Mouse (Mus musculus) CH12.LX (cell line): Measurements from ENCODE around the gene Kctd17. TPM values are rescaled to one million over a fixed set of nuclear protein-coding genes. Genes with fewer than 3 reads are reported as not detected.

Experiments used
- DNase-seq: peaks from one replicate; pipeline ENCODE4 v3.0.0-alpha.2; 2013; ENCODE audit errors: extremely low read depth
- H3K27ac ChIP-seq: 2 replicates; pipeline ENCODE4 v1.5.1; 2012; ENCODE audit warnings: low read depth, mild to moderate bottlenecking, control low read depth, moderate library complexity; ENCODE audit not compliant: insufficient read depth
- H3K27me3 ChIP-seq: replicated peaks from 2 replicates; pipeline ENCODE3; 2012; ENCODE audit warnings: inconsistent platforms
- H3K36me3 ChIP-seq, 2 experiments: replicated peaks in 1 of 2; 2 replicates each; pipeline versions ENCODE3 to v1.6.1; 2012; ENCODE audit warnings: inconsistent platforms in 1 of 2, low read length in 1 of 2, mild to moderate bottlenecking in 1 of 2, mixed read lengths in 1 of 2, moderate library complexity in 1 of 2; ENCODE audit not compliant: control insufficient read depth in 1 of 2, insufficient read depth in 1 of 2
- H3K4me1 ChIP-seq, 2 experiments: 2 replicates each; pipeline ENCODE4 v1.6.1; 2012; ENCODE audit warnings: inconsistent platforms in 1 of 2, moderate library complexity in 1 of 2; ENCODE audit not compliant: insufficient read depth in 2 of 2, control insufficient read depth in 1 of 2
- H3K4me2 ChIP-seq: 2 replicates; pipeline ENCODE4 v1.6.1; 2012; ENCODE audit warnings: low read depth, mild to moderate bottlenecking, control low read depth; ENCODE audit not compliant: poor library complexity, insufficient read depth, severe bottlenecking
- H3K4me3 ChIP-seq, 3 experiments: fragments of 150-350 bp in 1 of 3; sonication (generic) in 1 of 3; replicated peaks in 1 of 3; 2 replicates each; pipeline versions ENCODE3 to v1.5.1; 2011 to 2012; ENCODE audit warnings: low read depth in 2 of 3, low read length in 2 of 3, mild to moderate bottlenecking in 2 of 3, moderate library complexity in 2 of 3, control low read depth in 1 of 3, improper control_type of control experiment in 1 of 3, inconsistent platforms in 1 of 3, mixed read lengths in 1 of 3; ENCODE audit not compliant: poor library complexity in 1 of 3
- H3K79me2 ChIP-seq: replicated peaks from 2 replicates; pipeline ENCODE4 v1.6.1; 2012; ENCODE audit warnings: mild to moderate bottlenecking, moderate library complexity; ENCODE audit not compliant: control insufficient read depth, poor library complexity, insufficient read depth, severe bottlenecking; ENCODE audit errors: extremely low read depth
- H3K9ac ChIP-seq: 2 replicates; pipeline ENCODE4 v1.6.1; 2012; ENCODE audit warnings: low read depth, mild to moderate bottlenecking, control low read depth, moderate library complexity; ENCODE audit not compliant: insufficient read depth
- H3K9me3 ChIP-seq: replicated peaks from 2 replicates; pipeline ENCODE3; 2012; ENCODE audit warnings: low read length, inconsistent platforms, mixed read lengths
- CHD1 ChIP-seq: IDR thresholded peaks from 2 replicates; pipeline ENCODE4 v1.6.1; 2012; ENCODE audit warnings: low read depth, low read length, improper control_type of control experiment, inconsistent platforms
- CHD2 ChIP-seq: IDR thresholded peaks from 2 replicates; pipeline ENCODE4 v1.6.1; 2011; ENCODE audit warnings: low read length, improper control_type of control experiment
- E2F4 ChIP-seq: IDR thresholded peaks from 2 replicates; pipeline ENCODE4 v1.6.1; 2011; ENCODE audit warnings: low read depth, low read length, improper control_type of control experiment; ENCODE audit not compliant: insufficient replicate concordance
- ELF1 ChIP-seq: IDR thresholded peaks from 2 replicates; pipeline ENCODE4 v1.6.1; 2014; ENCODE audit warnings: low read depth, mild to moderate bottlenecking, inconsistent platforms, low read length, improper control_type of control experiment
- EP300 ChIP-seq: IDR thresholded peaks from 2 replicates; pipeline ENCODE4 v1.6.1; 2011; ENCODE audit warnings: low read length, improper control_type of control experiment
- GABPA ChIP-seq: IDR thresholded peaks from 2 replicates; pipeline ENCODE4 v1.6.1; 2012; ENCODE audit warnings: low read depth, low read length, improper control_type of control experiment, inconsistent platforms; ENCODE audit not compliant: insufficient replicate concordance
- HCFC1 ChIP-seq: IDR thresholded peaks from 2 replicates; pipeline ENCODE4 v1.6.1; 2012; ENCODE audit warnings: low read depth, mild to moderate bottlenecking, inconsistent platforms, low read length, improper control_type of control experiment
- IRF4 ChIP-seq: IDR thresholded peaks from 2 replicates; pipeline ENCODE4 v1.6.1; 2014; ENCODE audit warnings: low read depth, mild to moderate bottlenecking, inconsistent platforms, low read length, improper control_type of control experiment
- JUN ChIP-seq: IDR thresholded peaks from 2 replicates; pipeline ENCODE4 v1.6.1; 2011; ENCODE audit warnings: low read depth, mild to moderate bottlenecking, low read length, improper control_type of control experiment, moderate library complexity; ENCODE audit not compliant: insufficient read depth
- JUND ChIP-seq: conservative IDR thresholded peaks from 2 replicates; pipeline ENCODE4 v1.6.1; 2011; ENCODE audit warnings: low read depth, low read length, improper control_type of control experiment
- MAX ChIP-seq: IDR thresholded peaks from 2 replicates; pipeline ENCODE4 v1.6.1; 2011; ENCODE audit warnings: low read length, improper control_type of control experiment
- MEF2A ChIP-seq: IDR thresholded peaks from 2 replicates; pipeline ENCODE4 v1.6.1; 2014; ENCODE audit warnings: low read depth, mild to moderate bottlenecking, inconsistent platforms, low read length, improper control_type of control experiment, borderline replicate concordance
- NELFE ChIP-seq: IDR thresholded peaks from 2 replicates; pipeline ENCODE4 v1.6.1; 2011; ENCODE audit warnings: low read depth, low read length, improper control_type of control experiment
- NRF1 ChIP-seq: IDR thresholded peaks from 2 replicates; pipeline ENCODE4 v1.6.1; 2014; ENCODE audit warnings: low read depth, mild to moderate bottlenecking, inconsistent platforms, low read length, improper control_type of control experiment, moderate library complexity
- PAX5 ChIP-seq: IDR thresholded peaks from 2 replicates; pipeline ENCODE4 v1.6.1; 2012; ENCODE audit warnings: low read length, inconsistent platforms, mixed read lengths
- POLR2AphosphoS2 ChIP-seq: IDR thresholded peaks from 2 replicates; pipeline ENCODE4 v1.6.1; 2011; ENCODE audit warnings: low read depth, low read length, improper control_type of control experiment
- RAD21 ChIP-seq: IDR thresholded peaks from 2 replicates; pipeline ENCODE4 v1.6.1; 2011; ENCODE audit warnings: low read depth, mild to moderate bottlenecking, low read length, improper control_type of control experiment, moderate library complexity
- SMC3 ChIP-seq: IDR thresholded peaks from 2 replicates; pipeline ENCODE4 v1.6.1; 2011; ENCODE audit warnings: low read depth, low read length, improper control_type of control experiment
- TCF12 ChIP-seq: IDR thresholded peaks from 2 replicates; pipeline ENCODE4 v1.6.1; 2014; ENCODE audit warnings: low read depth, mild to moderate bottlenecking, inconsistent platforms, low read length, improper control_type of control experiment
- USF1 ChIP-seq: IDR thresholded peaks from 2 replicates; pipeline ENCODE4 v1.6.1; 2014; ENCODE audit warnings: low read depth, mild to moderate bottlenecking, inconsistent platforms, low read length, improper control_type of control experiment
- USF2 ChIP-seq: conservative IDR thresholded peaks from 2 replicates; pipeline ENCODE4 v1.6.1; 2011; ENCODE audit warnings: low read depth, low read length, improper control_type of control experiment
- ZC3H11A ChIP-seq: IDR thresholded peaks from 2 replicates; pipeline ENCODE4 v1.6.1; 2012; ENCODE audit warnings: low read depth, mild to moderate bottlenecking, inconsistent platforms, low read length, improper control_type of control experiment
- ZNF384 ChIP-seq: IDR thresholded peaks from 2 replicates; pipeline ENCODE4 v1.6.1; 2012; ENCODE audit warnings: low read depth, low read length, improper control_type of control experiment, inconsistent platforms
- dilution Hi-C: fragments of 300-500 bp; cut with MboI; formaldehyde crosslinking; loops from 2 replicates; pipeline ENCODE4 v1.14.3; 2020; ENCODE audit warnings: low sequenced_read_pairs; ENCODE audit not compliant: extremely low pct_unique_long_range_greater_than_20kb, extremely low pct_ligation_motif_present
- in situ Hi-C: fragments of 300-500 bp; cut with MboI; formaldehyde crosslinking; loops from 3 replicates; pipeline ENCODE4 v1.14.3; 2019; ENCODE audit warnings: low sequenced_read_pairs, low pct_ligation_motif_present, low pct_unique_long_range_greater_than_20kb, mixed read lengths
- polyA plus RNA-seq: library from polyadenylated mRNA; unstranded; fragments of >175 nt; gene quantifications from 2 replicates; pipeline ENCODE4 v1.2.1, GENCODE M21; 2012; ENCODE audit warnings: low read depth; ENCODE audit not compliant: insufficient read length
- total RNA-seq, 2 experiments: library from RNA; depleted of rRNA; stranded (reverse); fragments of 300-350 nt in 1 of 2; fragments of >200 nt in 1 of 2; gene quantifications; 2 replicates each; pipeline ENCODE4 v1.2.3; 2012 to 2014

Kctd17 gene
- total and polyA plus RNA-seq, 3 experiments: not detected

DNA sequence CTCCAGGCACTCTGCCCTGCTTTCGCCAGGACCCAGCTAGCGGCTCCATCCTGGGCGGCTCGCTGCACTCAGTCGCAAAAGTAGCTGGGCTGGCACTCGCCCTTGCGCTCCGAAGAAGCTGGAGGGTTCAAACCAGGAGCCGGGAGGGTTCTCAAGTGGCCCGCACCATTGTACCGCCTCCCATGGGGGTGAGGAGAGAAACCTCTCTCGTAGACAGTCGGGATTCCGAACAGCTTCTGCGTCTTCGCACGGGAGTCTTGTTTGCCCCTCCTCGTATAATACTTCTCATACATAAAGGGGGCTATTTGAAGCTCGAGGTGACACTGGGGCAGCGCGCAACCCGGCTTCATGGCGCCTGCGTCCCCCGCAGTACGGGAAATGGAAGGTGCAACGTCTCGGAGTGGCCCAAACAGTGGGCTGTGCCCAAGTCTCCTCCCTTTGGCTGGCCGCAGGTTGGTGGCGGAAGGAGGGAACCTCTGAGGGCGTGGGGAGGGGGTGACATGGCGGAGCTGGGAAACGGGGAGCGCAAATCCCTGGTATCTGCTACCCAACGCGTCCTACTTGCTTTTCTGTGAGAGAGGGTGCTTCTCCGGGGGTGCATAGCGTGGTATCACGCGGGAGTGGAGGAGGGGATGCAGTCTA is 21.9 kb upstream of the Kctd17 start, which contains the start of gene Mpst (continued):
- no peak; the same call in 1 of the 2 replicates for TF ChIP-seq NELFE
- TF ChIP-seq CHD1: peak; percentile 100

DNA sequence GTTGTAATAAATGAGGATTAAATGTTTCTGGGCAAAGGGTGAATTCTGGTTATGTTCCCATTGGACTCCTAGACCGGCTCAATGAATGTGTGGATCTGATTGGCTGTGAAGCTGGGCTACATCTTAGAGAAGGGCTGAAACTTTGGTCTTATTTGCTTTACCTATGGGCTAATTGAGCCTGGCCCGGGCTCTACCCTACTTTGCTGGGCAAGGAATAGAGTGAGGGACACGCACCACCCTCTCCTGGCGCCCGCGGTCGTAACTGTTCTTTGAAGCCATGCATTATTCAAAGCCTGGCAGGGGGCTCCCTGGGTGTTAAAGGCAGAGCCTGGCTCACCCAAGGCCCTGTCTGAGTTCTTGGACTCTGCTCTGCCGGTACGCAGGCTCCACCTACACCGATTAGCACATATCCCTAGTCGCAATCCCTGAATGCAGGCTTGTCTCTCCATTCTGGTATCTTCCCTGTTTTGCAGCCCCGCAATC is 18.8 kb upstream of the Kctd17 start:
- dilution Hi-C loops: no loop called here
- Histone ChIP-seq H3K4me3 (no peak overlapping the region), H3K27me3 (peaks cover 6% of the 10 kb centered on the region), H3K9ac (no peak overlapping the region), H3K4me2 (no peak overlapping the region), H3K9me3 (no peaks in the 10 kb centered on the region), H3K27ac (no peak overlapping the region), H3K36me3 (peaks cover 24 to 35% of the 10 kb centered on the region in 2 experiments), H3K79me2 (no peaks in the 10 kb centered on the region), H3K4me1 (peaks cover 3 to 23% of the 10 kb centered on the region in 2 experiments)
- TF ChIP-seq IRF4: no peak
- TF ChIP-seq JUND: no peak
- no peak for TF ChIP-seq CHD2
- no peak for TF ChIP-seq SMC3
- no peak for TF ChIP-seq HCFC1
- TF ChIP-seq TCF12: no peak
- no peak for TF ChIP-seq USF2
- TF ChIP-seq NRF1: no peak
- TF ChIP-seq RAD21: no peak
- in situ Hi-C loops: no loop called here
- no peak for DNase-seq

- H3K4me3 ChIP-seq: no peak overlapping the region
- H3K27ac ChIP-seq: no peak overlapping the region
- TF ChIP-seq MAX: no peak
- TF ChIP-seq CHD2: no peak
- no peak for TF ChIP-seq GABPA
- no peak for TF ChIP-seq USF1
- no peak for TF ChIP-seq JUND
- TF ChIP-seq EP300: no peak
- TF ChIP-seq RAD21: no peak
- TF ChIP-seq ZNF384: no peak
- TF ChIP-seq POLR2AphosphoS2: no peak
- no peak for TF ChIP-seq NELFE
- no peak for TF ChIP-seq PAX5
- no peak for TF ChIP-seq IRF4
- no peak for TF ChIP-seq E2F4
- no peak for TF ChIP-seq MEF2A
- no peak for TF ChIP-seq ZC3H11A
- no peak for TF ChIP-seq ELF1
- no peak for TF ChIP-seq TCF12
- TF ChIP-seq JUN: no peak
- TF ChIP-seq SMC3: no peak
- in situ Hi-C loops: no loop called here
- DNase-seq: no peak
- H3K27me3 ChIP-seq: no peaks in the 10 kb centered on the region
- peaks cover 24 to 35% of the 10 kb centered on the region in 2 experiments for H3K36me3 ChIP-seq
- H3K79me2 ChIP-seq: no peaks in the 10 kb centered on the region
- H3K4me2 ChIP-seq: no peak overlapping the region
- H3K9ac ChIP-seq: no peak overlapping the region
- H3K4me1 ChIP-seq: 0 out of 4 replicates have a peak, but pooled peaks cover 0 to 5% of the 10 kb centered on the region in 2 experiments
- no peaks in the 10 kb centered on the region for H3K9me3 ChIP-seq
- dilution Hi-C loops: no loop called here
Observed at GRCm38 (mm10) chr15:78413083-78413718, 15.2 kb upstream of the Kctd17 start.
